Mouse (Mus musculus) liver, postnatal 0 days (tissue): ENCODE measurements around the gene Dock11. TPM values are rescaled to one million over a fixed set of nuclear protein-coding genes. Genes with fewer than 3 reads are reported as not detected.

Experiments used
- ATAC-seq: fragments of 200-750 bp; cut with Nextera tagmentation; 2 replicates; pipeline ENCODE4 v1.8.0; 2017; ENCODE audit warnings: mild to moderate bottlenecking, moderate library complexity
- DNase-seq: peaks from one replicate; pipeline ENCODE4 v3.0.0-alpha.2; 2016
- H3K27ac ChIP-seq: fragments of 300-500 bp; sonication (generic); 2 replicates; pipeline ENCODE4 v1.5.1; 2014; ENCODE audit warnings: antibody characterized with exemption, moderate library complexity, mild to moderate bottlenecking, low read depth
- H3K27me3 ChIP-seq: fragments of 300-500 bp; sonication (generic); 2 replicates; pipeline ENCODE4 v1.6.1; 2014; ENCODE audit warnings: low read length, control low read depth, mixed read lengths; ENCODE audit not compliant: insufficient read depth
- H3K36me3 ChIP-seq: fragments of 300-500 bp; sonication (generic); replicated peaks from 2 replicates; pipeline ENCODE4 v1.6.1; 2014; ENCODE audit warnings: mild to moderate bottlenecking, control low read depth, low read length, moderate library complexity, mixed read lengths; ENCODE audit not compliant: insufficient read depth
- H3K4me1 ChIP-seq: fragments of 300-500 bp; sonication (generic); 2 replicates; pipeline ENCODE4 v1.6.1; 2014; ENCODE audit warnings: antibody characterized with exemption, mild to moderate bottlenecking, control low read depth; ENCODE audit not compliant: insufficient read depth
- H3K4me2 ChIP-seq: fragments of 300-500 bp; sonication (generic); 2 replicates; pipeline ENCODE4 v1.6.1; 2014; ENCODE audit warnings: low read depth, mild to moderate bottlenecking, low read length, moderate library complexity, mixed read lengths
- H3K4me3 ChIP-seq: fragments of 300-500 bp; sonication (generic); 2 replicates; pipeline ENCODE4 v1.5.1; 2014; ENCODE audit warnings: low read depth, low read length
- H3K9ac ChIP-seq: fragments of 300-500 bp; sonication (generic); replicated peaks from 2 replicates; pipeline ENCODE4 v1.6.1; 2014; ENCODE audit warnings: mild to moderate bottlenecking, moderate library complexity
- H3K9me3 ChIP-seq: fragments of 300-500 bp; sonication (generic); 2 replicates; pipeline ENCODE4 v1.6.1; 2016; ENCODE audit warnings: mild to moderate bottlenecking, control low read depth, low read length, mixed read lengths
- CTCF ChIP-seq: sonication (generic); IDR thresholded peaks from 2 replicates; pipeline ENCODE4 v1.5.1; 2016; ENCODE audit warnings: antibody characterized with exemption, low read depth
- EP300 ChIP-seq: IDR thresholded peaks from 2 replicates; pipeline ENCODE4 v1.6.1; 2016; ENCODE audit warnings: antibody characterized with exemption, low read depth, mild to moderate bottlenecking
- WGBS: fragments of 180-500 bp; shearing (Covaris S2); extraction: QIAGEN DNeasy Blood & Tissue Kit; methylation state at CpG from one replicate; pipeline ENCODE4 v1.1.7; 2014; ENCODE audit not compliant: insufficient replicate concordance; 5-methylcytosine and 5-hydroxymethylcytosine counted together
- polyA plus RNA-seq: library from polyadenylated mRNA; unstranded; fragments of >200 nt; fragmentation: Nextera tagmentation; extraction: Ambion mirVana; gene quantifications from 2 replicates; pipeline ENCODE4 v1.2.1, GENCODE M21; 2015

Gene Dock11
- polyA plus RNA-seq, 1 experiment from 2014 or later: 1.7 TPM

DNA sequence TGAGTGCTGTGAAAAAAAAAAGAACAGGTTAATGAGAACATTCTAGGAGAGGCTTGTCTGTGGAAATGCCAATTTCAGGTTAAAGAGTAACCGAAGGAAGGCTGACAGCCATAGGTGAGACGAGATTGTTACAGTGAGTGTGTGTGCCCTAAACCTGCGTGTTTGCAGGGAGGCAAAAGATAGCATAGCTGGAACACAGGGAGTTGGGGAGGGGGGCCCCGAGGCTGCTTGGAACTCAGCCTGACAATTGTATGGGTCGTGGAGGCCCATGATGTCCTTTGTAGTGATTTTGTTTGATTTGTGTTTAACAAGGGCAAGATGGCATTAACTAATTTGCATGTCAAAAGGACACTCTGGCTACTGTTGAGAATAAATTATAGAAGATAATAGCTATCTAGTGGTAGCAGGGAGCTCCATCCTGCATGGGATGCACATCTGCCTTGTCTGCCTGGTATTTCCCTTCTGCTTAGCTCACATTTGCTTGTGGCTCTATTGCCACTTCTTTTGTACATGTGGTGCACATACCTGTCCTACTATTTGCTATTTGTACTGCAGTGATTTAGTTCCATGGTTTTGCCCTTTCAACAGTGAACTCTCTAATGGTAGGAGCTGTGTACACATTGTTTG is 109.3 kb downstream of the Dock11 start:
- TF ChIP-seq CTCF: no peak
- TF ChIP-seq EP300: no peak

DNA sequence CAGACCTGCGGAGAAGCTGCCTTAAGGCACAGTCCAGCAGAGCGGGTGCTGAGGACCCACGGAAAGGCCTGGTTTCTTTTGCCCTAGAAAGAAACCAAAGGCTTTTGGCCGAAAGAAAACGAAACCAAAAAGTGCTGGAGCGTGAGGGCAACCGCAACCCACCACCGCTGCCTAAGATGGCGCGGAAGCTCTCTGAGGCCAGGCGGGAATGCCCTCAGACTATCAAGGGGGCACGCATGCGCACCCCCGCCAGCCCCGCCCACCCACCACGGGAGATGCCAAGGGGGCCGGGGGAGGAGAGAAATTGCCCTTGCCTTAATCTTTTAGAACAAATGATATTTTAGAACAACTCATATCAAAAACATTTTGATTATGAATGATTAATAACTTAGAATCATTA is 137.0 kb downstream of the Dock11 start:
- Histone ChIP-seq H3K36me3 (no peaks in the 10 kb centered on the region), H3K9ac (no peak overlapping the region), H3K4me2 (no peak overlapping the region), H3K4me1 (no peaks in the 10 kb centered on the region), H3K9me3 (no peaks in the 10 kb centered on the region), H3K27me3 (no peaks in the 10 kb centered on the region), H3K4me3 (no peak overlapping the region), H3K27ac (no peak overlapping the region)
- no peak for ATAC-seq
- WGBS: 83% methylated on average over 17 of the region's 17 CpGs
- TF ChIP-seq EP300: no peak
- TF ChIP-seq CTCF: no peak
- no peak for DNase-seq

More for the DNA sequence above, 109.3 kb downstream of the Dock11 start:
- ATAC-seq: no peak
- Histone ChIP-seq H3K27ac (no peak overlapping the region), H3K9me3 (no peaks in the 10 kb centered on the region), H3K4me1 (no peaks in the 10 kb centered on the region), H3K27me3 (no peaks in the 10 kb centered on the region), H3K4me2 (no peak overlapping the region), H3K9ac (no peak overlapping the region), H3K36me3 (no peaks in the 10 kb centered on the region), H3K4me3 (no peak overlapping the region)
- 72% methylated on average over 5 of the region's 5 CpGs for WGBS
- DNase-seq: no peak

DNA sequence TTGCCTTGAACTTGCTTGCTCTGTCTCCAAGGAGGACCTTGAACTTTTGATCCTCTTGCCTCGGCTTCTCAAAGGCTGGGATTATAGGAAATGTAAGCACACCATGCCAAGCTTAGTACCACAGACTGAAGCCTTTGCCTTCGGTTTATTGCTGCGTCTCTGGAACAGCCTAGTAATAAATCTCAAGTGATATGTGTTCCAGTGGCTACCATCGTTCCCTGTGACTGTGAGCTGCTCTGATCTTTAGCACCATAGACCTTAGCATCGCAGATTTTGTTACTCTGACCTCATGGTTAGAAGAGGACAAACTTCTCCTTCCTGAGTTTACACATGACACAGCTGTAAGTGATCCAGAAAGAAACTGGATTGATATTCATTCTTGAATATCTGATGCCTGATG is 142.5 kb downstream of the Dock11 start:
- no peaks in the 10 kb centered on the region for H3K9me3 ChIP-seq
- ATAC-seq: no peak
- no peaks in the 10 kb centered on the region for H3K36me3 ChIP-seq
- no peak for DNase-seq
- H3K27ac ChIP-seq: no peak overlapping the region
- no peak overlapping the region for H3K4me3 ChIP-seq
- H3K4me1 ChIP-seq: no peaks in the 10 kb centered on the region
- H3K9ac ChIP-seq: no peak overlapping the region
- H3K4me2 ChIP-seq: no peak overlapping the region
- TF ChIP-seq EP300: no peak
- no peak for TF ChIP-seq CTCF
- no peaks in the 10 kb centered on the region for H3K27me3 ChIP-seq
- 70% methylated on average over 5 of the region's 5 CpGs for WGBS

DNA sequence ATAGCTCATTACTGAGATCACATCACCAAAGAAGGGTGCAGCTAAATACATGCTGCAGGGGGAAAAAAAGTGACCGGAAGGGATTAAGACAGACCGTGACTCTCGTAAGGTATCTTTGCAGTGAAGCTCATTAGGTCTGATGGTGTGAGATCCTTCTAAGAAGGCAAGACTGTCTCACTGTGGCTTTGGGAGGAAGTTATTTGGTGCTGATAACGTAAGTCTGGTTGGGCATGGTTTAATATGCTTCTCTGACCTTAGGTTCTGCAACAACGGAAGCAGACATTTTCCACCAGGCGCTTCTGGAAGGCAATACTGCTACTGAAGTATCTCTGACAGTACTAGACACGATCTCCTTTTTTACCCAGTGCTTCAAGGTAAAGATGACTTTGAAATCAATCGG is 145.4 kb downstream of the Dock11 start:
- no peak for TF ChIP-seq EP300
- TF ChIP-seq CTCF: no peak
- H3K36me3 ChIP-seq: no peaks in the 10 kb centered on the region
- no peaks in the 10 kb centered on the region for H3K4me1 ChIP-seq
- H3K27me3 ChIP-seq: no peaks in the 10 kb centered on the region
- no peak overlapping the region for H3K4me3 ChIP-seq
- no peaks in the 10 kb centered on the region for H3K9me3 ChIP-seq
- ATAC-seq (no peak), DNase-seq (no peak)
- no peak overlapping the region for H3K4me2 ChIP-seq
- WGBS: 67% methylated on average over 8 of the region's 8 CpGs
- H3K9ac ChIP-seq: no peak overlapping the region
- no peak overlapping the region for H3K27ac ChIP-seq

DNA sequence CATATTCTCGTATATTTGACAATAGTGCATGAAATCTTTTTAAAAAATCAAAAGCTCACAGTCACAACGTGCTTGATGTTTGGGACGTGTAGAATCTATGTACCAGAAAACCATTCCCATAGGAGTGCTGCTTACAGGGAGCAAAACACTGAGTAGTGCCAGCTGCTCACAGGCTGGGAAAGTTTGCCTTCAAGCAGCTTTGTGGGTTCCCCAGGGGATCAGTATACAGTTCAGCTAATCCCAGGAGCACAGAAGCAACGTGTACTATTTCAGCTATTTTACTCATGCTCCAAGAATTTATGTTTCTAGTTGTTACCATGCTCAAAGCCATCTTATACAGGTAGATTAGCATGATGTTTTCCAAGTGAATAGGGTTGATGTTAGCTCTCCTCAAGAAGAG is 157.1 kb downstream of the Dock11 start:
- 56% methylated on average over 4 of the region's 4 CpGs for WGBS

DNA sequence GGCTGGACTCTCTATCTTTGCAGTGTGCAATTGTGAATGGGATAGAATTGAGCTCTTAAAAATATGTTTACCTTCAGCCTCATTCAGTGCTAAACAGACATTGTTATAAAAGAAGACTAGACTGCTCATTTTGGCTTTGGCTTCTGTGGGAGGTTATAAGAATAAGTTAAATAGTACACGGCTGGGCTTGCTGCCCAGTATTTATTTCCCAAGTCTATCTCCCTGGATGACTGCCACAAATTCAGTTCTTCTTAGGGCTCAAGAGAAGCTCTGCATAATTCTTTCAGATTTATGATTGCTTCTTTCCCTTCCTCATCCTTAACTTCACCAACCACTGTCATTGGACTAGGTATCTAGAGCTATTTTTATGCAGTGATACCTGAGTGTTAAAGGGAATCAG is 158.8 kb downstream of the Dock11 start:
- TF ChIP-seq EP300 (no peak), CTCF (no peak)
- Histone ChIP-seq H3K9ac (no peak overlapping the region), H3K4me2 (no peak overlapping the region), H3K9me3 (no peaks in the 10 kb centered on the region), H3K27me3 (no peaks in the 10 kb centered on the region), H3K27ac (no peak overlapping the region), H3K4me1 (no peaks in the 10 kb centered on the region), H3K4me3 (no peak overlapping the region), H3K36me3 (no peaks in the 10 kb centered on the region)
- ATAC-seq: no peak
- WGBS: 74% methylated on average over 1 of the region's 1 CpGs
- no peak for DNase-seq

More for the DNA sequence above, 157.1 kb downstream of the Dock11 start:
- H3K4me2 ChIP-seq: no peak overlapping the region
- DNase-seq: no peak
- no peaks in the 10 kb centered on the region for H3K9me3 ChIP-seq
- no peak for ATAC-seq
- H3K9ac ChIP-seq: no peak overlapping the region
- no peaks in the 10 kb centered on the region for H3K27me3 ChIP-seq
- no peaks in the 10 kb centered on the region for H3K36me3 ChIP-seq
- no peak overlapping the region for H3K27ac ChIP-seq
- TF ChIP-seq CTCF (no peak), EP300 (no peak)
- no peaks in the 10 kb centered on the region for H3K4me1 ChIP-seq
- H3K4me3 ChIP-seq: no peak overlapping the region

DNA sequence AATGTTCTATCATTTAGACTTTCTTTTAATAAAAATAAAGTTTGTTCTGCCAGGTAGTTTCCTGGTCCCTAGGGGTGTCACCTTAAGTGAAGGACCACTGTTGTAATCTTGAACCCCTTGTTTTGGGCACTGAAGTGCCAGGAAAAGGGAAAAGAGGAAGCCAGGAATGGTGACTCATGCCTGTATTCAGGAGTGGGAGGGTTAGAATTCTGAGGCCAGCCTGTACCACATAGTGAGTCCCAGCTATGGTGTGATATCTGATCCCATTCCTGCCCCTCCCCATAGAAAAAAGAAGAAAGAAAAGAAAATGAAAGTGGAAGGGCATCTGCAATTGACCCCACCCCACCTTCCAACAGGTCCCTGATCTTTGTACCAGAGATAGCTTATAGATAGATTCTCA is 161.7 kb downstream of the Dock11 start:
- Histone ChIP-seq H3K27me3 (no peaks in the 10 kb centered on the region), H3K36me3 (no peaks in the 10 kb centered on the region), H3K9ac (no peak overlapping the region), H3K4me2 (no peak overlapping the region), H3K9me3 (no peaks in the 10 kb centered on the region), H3K4me1 (no peaks in the 10 kb centered on the region), H3K27ac (no peak overlapping the region), H3K4me3 (no peak overlapping the region)
- no peak for TF ChIP-seq CTCF
- ATAC-seq (no peak), DNase-seq (no peak)
